Mouse (Mus musculus) bone marrow, adult 2 months (tissue): Measurements from ENCODE around the gene Fjx1.

Source experiments
- CTCF ChIP-seq: fragments of 200-500 bp; IDR thresholded peaks from 2 replicates; pipeline ENCODE4 v1.5.1; 2011; ENCODE audit warnings: low read length, control low read depth; ENCODE audit not compliant: control insufficient read depth, insufficient read depth
- POLR2A ChIP-seq: fragments of 200-500 bp; IDR thresholded peaks from 2 replicates; pipeline ENCODE4 v1.6.1; 2011; ENCODE audit warnings: low read depth, mild to moderate bottlenecking, control low read depth, low read length, borderline replicate concordance; ENCODE audit not compliant: control insufficient read depth

- TF ChIP-seq POLR2A, result no peak
- TF ChIP-seq CTCF, result no peak
These were observed 47.8 kb upstream of the Fjx1 start for GRCm38 (mm10) chr2:102500001-102500689.
